Mouse (Mus musculus) liver, adult 10 weeks (tissue): Measurements from ENCODE around the gene Mrgprb8. TPM values are rescaled to one million over a fixed set of nuclear protein-coding genes. Genes with fewer than 3 reads are reported as not detected.

ENCODE experiments used
- polyA plus RNA-seq: library from polyadenylated mRNA; stranded (reverse); fragments of 350-450 nt; fragmentation: Illumina TruSeq; extraction: RNeasy Lipid Tissue Mini Kit (QIAGEN cat#74804); gene quantifications from one replicate; pipeline ENCODE4 v1.2.3, GENCODE M21; 2014; ENCODE audit warnings: low read depth, low replicate concordance

Mrgprb8 gene
- not detected for polyA plus RNA-seq

GRCm38 (mm10) chr7:48388226-48388625, at the start of gene Mrgprb8:
TSS of gene Mrgprb8 (plus strand) at chr7:48388526.

Other genes starting within 250 kb of the Mrgprb8 start
- not detected for gene Mrgprb5, start 219.5 kb upstream of the Mrgprb8 start, polyA plus RNA-seq
- not detected for gene Mrgprb4, start 189.2 kb upstream of the Mrgprb8 start, polyA plus RNA-seq
- gene Mrgprb1, start 67.8 kb downstream of the Mrgprb8 start, polyA plus RNA-seq = not detected
- not detected for gene Mrgprx2, start 110.8 kb downstream of the Mrgprb8 start, polyA plus RNA-seq
- not detected for gene Mrgprb2, start 169.6 kb downstream of the Mrgprb8 start, polyA plus RNA-seq